Mouse (Mus musculus) adrenal gland (tissue): ENCODE results near the gene Smc5.

Experiments
- intact Hi-C: fragments of 180-260 bp; cut with DNase I; formaldehyde crosslinking; loops from one replicate; pipeline ENCODE4 v1.15.1; 2025
- long read RNA-seq, 2 experiments: library from polyadenylated mRNA; unstranded; transcript quantifications; one replicate each; pipeline ENCODE4 v2.0.0; 2020; ENCODE audit warnings: borderline replicate concordance in 1 of 2; ENCODE audit not compliant: insufficient replicate concordance in 1 of 2

The Smc5 gene
- long read RNA-seq, experiment 1, partial matches to known transcripts: 5 of 8 reads
- long read RNA-seq, experiment 1, other reads (novel, unspliced or antisense): 3 of 8 reads
- long read RNA-seq, experiment 2, partial matches to known transcripts: 10 of 14 reads
- long read RNA-seq, experiment 2, other reads (novel, unspliced or antisense): 4 of 14 reads

GRCm38 (mm10) chr19:23273355-23274053 is at the start of gene Smc5:
Gene Smc5 (minus strand): TSS chr19:23273897.
- intact Hi-C loops: no loop called here

- intact Hi-C loops: no loop called here
These were observed 49.4 kb upstream of the Smc5 start for GRCm38 (mm10) chr19:23323107-23323506.

GRCm38 (mm10) chr19:23317989-23318358 is 44.3 kb upstream of the Smc5 start:
- intact Hi-C loops: no loop called here

GRCm38 (mm10) chr19:23317295-23317988 is 43.7 kb upstream of the Smc5 start:
- intact Hi-C loops: no loop called here

DNA sequence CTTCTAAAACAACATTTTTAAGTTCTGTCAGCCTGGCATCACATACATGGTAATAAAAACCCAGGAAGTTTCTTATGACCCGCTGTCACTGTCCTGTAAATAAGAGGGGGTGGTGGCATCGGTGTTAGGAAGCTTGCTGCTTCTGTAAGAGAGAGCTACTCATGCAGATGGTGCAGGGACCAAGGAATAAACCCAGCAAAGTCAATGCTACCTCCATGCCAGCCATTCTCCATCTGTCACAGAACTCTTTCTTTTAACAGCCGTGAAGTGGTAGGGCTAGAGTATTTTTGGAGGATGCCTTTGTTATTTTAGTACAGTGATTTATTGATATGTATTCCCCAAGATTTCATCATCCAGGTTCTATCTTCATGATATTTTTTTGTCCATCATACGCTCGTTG is 43.2 kb upstream of the Smc5 start:
- intact Hi-C loops: no loop called here

DNA sequence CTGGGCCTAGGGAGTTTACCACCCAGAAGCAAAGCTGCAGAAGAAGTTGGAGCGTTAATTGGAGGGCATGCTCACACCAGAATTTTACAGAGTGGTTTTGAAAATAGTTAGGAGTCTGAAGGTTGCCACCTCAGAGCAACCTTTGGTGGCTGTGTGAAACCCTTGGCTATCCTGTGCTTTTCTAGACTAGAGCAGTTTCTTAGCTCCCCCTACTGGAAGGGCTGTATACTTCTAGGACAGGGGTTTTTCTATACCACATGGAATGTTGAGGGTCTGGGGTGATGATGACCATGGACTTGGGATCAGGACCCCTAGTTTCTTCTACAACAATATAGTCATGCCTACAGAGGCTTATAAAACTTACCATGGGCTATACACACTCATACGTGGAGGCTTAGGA is 36.3 kb upstream of the Smc5 start:
- intact Hi-C loops: no loop called here

GRCm38 (mm10) chr19:23306671-23307070 is 33.0 kb upstream of the Smc5 start:
- intact Hi-C loops: no loop called here

GRCm38 (mm10) chr19:23299987-23300386 is 26.3 kb upstream of the Smc5 start:
- intact Hi-C loops: no loop called here

- intact Hi-C loops: no loop called here
These were observed 25.2 kb upstream of the Smc5 start for GRCm38 (mm10) chr19:23298917-23299316.

DNA sequence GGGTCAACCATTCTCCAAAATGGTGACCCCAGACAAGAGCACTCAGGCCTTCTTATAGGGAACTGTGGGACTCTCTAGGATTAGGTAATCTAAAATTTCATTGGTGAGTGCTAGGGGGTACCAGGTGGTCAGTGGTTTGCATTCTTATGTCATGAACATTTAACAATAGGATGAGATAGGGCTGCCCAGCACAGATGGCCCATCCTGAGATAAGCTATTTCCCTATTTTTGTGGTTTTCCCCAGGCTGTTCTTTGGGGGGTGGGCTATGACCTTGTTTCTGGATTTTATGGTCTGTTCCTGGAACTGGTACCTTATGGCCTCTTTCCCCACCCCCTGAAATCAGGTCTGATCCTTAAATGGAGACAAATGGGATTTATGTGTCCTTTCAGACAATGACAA is 23.5 kb upstream of the Smc5 start:
- intact Hi-C loops: no loop called here

GRCm38 (mm10) chr19:23289251-23289650 is 15.6 kb upstream of the Smc5 start:
- intact Hi-C loops: no loop called here

DNA sequence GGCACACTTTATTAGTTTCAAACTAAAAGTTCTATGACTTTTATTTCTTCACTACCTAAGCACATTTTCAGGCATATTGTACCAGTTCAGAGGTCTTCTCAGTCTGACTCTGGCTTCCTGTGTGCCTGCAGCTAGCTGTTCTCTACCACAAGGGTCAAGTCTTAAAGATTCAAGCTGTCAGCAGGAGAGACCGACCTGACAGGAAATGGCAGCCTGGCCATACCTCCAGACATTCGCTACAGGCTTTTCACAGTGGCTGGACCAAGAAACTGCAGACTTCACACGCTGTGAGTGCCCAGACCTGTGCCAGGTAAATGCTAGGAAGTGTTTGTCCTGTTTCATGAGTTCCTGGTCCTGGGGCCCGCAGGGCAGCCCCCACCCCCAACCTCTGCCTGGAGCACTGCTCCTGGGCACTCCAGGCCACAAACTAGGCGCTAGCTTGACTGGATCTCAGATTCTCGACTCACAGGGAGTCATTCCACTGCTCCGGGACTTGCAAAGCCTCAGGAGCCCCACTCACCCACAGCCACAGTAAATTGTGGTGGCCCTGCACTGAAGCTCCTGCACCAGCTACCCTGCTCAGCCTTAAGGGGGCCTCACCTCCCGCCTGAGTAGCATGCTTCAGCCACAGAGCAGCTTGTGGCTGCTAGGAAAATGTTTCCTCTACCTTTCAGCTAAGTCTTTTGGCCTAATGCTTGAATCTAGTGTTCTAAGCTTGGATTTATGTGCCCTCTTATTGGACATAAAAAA is 8.4 kb upstream of the Smc5 start:
- intact Hi-C loops: no loop called here

DNA sequence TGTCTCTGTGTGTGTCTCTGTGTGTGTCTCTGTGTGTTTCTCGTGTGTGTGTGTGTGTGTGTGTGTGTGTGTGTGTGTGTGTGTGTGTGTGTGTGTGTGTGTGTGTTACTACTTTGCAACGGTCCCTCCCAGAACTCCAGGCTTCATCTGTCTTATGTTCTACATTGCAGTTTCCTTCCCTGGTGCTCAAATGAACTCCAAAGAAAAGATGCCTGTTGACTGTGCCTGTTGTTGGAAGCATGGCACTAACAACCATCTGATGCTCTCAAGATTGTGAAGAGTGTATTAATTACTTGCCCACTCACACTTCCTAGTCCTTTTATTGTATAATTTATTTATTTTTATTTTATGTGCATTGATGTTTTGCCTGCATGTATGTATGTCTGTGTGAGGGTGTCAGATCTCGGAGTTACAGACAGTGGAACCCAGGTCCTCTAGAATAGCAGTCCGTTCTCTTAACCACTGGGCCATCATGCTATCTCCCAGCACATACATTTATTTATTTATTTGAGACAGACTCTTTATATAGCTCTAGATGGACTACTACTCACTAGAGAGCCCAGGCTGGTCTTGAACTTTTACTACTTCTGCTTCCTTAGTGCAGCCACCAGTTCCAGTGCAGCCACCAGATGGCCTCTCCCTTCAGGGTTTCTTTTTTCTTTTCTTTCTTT is 492 bp upstream of the Smc5 start:
- intact Hi-C loops: no loop called here

DNA sequence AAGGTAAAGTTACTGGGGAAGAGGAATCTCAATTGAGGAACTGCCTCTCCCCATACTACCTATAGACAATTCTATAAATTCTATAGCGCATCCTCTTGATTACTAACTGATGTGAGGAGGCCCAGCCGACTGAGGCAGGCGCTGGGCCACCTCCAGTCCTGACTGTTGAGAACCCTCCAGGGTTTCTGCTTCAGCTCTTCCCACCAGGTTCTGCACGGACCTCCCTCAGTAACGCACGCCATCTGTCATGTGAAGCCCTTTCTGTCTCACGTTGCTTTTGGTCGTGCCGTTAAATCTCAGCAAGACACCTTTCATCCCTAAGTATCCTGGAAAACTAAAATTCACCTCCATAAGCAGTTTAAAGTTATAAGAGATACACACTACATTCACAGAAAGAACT is 16.9 kb downstream of the Smc5 start:
- intact Hi-C loops: no loop called here

- intact Hi-C loops: no loop called here
These were observed 27.2 kb downstream of the Smc5 start for GRCm38 (mm10) chr19:23246473-23246872.

DNA sequence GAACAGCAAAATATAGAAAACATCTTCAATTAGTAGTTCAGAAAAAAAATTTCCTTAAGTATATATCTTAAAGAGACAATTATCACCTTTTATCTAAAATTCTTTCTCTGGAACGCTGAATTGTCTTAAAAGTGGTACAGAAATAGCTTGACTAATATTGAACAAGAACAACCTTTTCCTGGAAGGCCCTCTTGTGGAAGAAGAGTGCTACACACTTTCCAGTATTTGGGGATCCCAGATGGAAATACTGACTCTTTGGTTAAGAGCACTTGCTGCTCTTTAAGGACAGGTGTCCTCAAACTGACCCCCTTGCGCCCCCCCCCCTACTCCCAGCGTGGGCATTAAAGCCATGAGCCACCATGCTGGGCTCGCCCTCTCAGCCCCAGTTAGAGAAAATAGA is 48.6 kb downstream of the Smc5 start:
- intact Hi-C loops: loop anchor here (2.0 to 5.0 kb wide), 2 partner anchors 73 to 312 kb away; no protein-coding TSS in a partner anchor

DNA sequence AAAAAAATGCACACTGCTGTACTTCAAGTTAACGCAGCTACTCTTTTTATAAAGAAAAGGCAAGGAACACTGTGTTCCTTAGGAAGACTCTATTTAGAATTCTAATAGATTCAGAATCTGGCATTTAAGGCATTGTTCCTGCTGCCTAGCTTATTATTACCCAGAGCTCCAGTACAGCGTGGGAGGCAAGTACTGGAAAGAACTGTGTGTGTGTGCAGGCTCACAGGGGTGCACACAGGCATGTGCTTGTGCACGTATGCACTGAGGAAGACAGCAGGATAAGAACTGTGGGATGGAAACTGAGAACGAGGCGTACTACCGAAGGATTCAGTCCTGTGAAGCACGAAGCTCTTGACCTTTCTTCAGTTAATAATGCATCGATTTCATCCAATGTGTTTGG is 59.4 kb downstream of the Smc5 start:
- intact Hi-C loops: no loop called here

- intact Hi-C loops: no loop called here
These were observed 62.4 kb downstream of the Smc5 start for GRCm38 (mm10) chr19:23211325-23211724.

DNA sequence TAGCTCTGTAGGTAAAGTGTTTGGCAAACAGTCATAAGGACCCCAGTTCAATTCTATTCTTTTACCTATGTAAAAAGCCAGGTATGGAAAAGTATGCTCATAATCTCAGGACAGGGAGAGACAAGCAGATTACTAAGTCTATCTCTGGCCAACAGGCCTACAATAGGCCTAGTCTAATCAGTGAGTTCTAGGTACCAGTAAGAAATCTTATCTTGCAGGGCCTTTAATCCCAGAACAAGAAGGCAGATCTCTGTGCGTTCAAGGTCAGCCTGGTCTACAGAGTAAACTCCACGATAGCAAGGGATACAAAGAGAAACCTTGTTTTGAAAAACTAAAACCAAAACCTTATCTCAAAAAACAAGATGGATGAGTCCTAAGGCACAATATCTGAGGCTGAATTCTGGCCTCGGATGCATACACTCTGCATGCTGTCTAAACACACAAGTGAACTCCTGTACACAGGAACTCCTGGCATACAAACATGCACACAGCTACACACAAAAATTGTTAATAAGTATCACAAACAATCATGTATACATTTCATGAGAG is 70.1 kb downstream of the Smc5 start:
- intact Hi-C loops: no loop called here

DNA sequence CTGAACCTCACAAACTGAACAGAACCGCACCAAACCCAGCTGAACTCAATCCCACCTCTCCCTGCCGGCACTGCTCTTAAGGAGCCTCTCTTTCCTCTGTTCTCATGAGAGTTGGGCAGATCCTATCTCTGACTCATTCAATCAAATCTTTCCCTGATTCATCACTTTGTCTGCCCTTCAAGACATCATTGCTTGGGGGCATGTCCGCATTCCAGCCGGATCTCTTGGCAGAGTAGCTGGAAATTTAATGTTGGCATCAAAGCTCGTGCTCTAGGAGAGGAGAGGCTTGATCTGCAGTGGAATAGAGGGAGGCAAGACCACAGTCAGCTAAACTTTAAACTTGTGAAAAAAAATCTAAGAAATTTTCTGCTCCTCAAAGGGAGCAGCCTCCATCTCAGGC is 71.6 kb downstream of the Smc5 start:
- intact Hi-C loops: no loop called here

DNA sequence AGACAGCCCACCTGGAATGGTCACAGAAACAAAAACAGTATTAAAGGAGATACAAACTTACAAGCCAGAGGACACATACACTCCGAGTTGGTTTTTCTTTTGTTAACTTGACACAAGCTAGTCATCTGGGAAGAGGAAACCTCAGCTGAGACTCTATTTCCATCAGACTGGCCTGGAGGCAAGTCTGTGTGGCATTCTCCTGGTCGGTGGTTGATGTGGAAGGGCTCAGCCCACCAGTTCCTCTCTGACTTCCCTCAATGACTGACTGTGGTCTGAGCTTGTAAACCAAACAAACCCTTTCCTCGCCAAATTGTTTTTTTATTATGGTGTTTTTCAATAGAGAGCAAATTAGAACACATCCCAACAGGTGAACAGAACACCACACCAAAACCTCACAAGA is 80.6 kb downstream of the Smc5 start:
- intact Hi-C loops: no loop called here
